Mouse (Mus musculus) lung, embryonic 15.5 days (tissue): ENCODE measurements at regions not wholly inside any gene's neighbourhood (a gene's known extent, or its start where the extent isn't known, plus 50 kb on each side); places are given as distances from the start of the nearest gene placed in this dataset.

ENCODE experiments used
- ATAC-seq: fragments of 200-750 bp; cut with Nextera tagmentation; 2 replicates; pipeline ENCODE4 v1.8.0; 2017; ENCODE audit warnings: moderate number of reproducible peaks, borderline replicate concordance; ENCODE audit not compliant: low FRiP score, low TSS enrichment; ENCODE audit errors: extremely low read depth
- H3K27ac ChIP-seq: fragments of 300-500 bp; sonication (generic); 2 replicates; pipeline ENCODE4 v1.5.1; 2015; ENCODE audit warnings: moderate library complexity, mild to moderate bottlenecking, inconsistent platforms
- H3K27me3 ChIP-seq: fragments of 300-500 bp; sonication (generic); 2 replicates; pipeline ENCODE4 v1.6.1; 2015; ENCODE audit warnings: inconsistent platforms
- H3K36me3 ChIP-seq: fragments of 300-500 bp; sonication (generic); 2 replicates; pipeline ENCODE4 v1.6.1; 2015; ENCODE audit warnings: inconsistent platforms
- H3K4me1 ChIP-seq: fragments of 300-500 bp; sonication (generic); 2 replicates; pipeline ENCODE4 v1.6.1; 2015; ENCODE audit warnings: inconsistent platforms
- H3K4me2 ChIP-seq: fragments of 300-500 bp; sonication (generic); 2 replicates; pipeline ENCODE4 v1.6.1; 2015; ENCODE audit warnings: inconsistent platforms, mild to moderate bottlenecking, moderate library complexity
- H3K4me3 ChIP-seq: fragments of 300-500 bp; sonication (generic); 2 replicates; pipeline ENCODE4 v1.5.1; 2015; ENCODE audit warnings: mild to moderate bottlenecking, inconsistent platforms
- H3K9ac ChIP-seq: fragments of 300-500 bp; sonication (generic); 2 replicates; pipeline ENCODE4 v1.6.1; 2015; ENCODE audit warnings: inconsistent platforms
- H3K9me3 ChIP-seq: fragments of 300-500 bp; sonication (generic); 2 replicates; pipeline ENCODE4 v1.6.1; 2016; ENCODE audit warnings: inconsistent platforms
- WGBS: fragments of 180-500 bp; shearing (Covaris S2); methylation state at CpG from one replicate; pipeline ENCODE4 v1.1.7; 2015; 5-methylcytosine and 5-hydroxymethylcytosine counted together

- no peaks in the 10 kb centered on the region for H3K36me3 ChIP-seq
- no peaks in the 10 kb centered on the region for H3K27me3 ChIP-seq
- no peak overlapping the region for H3K4me3 ChIP-seq
- 44% methylated on average over 7 of the region's 7 CpGs for WGBS
- no peak overlapping the region for H3K4me2 ChIP-seq
- H3K9ac ChIP-seq, result no peak overlapping the region
- H3K9me3 ChIP-seq, result no peaks in the 10 kb centered on the region
- no peak overlapping the region for H3K27ac ChIP-seq
- ATAC-seq, result peak; percentile 62; the same call in 1 of the 2 replicates
- H3K4me1 ChIP-seq, result no peaks in the 10 kb centered on the region
These were observed 67.3 kb downstream of the Mgst1 start for GRCm38 (mm10) chr6:138207293-138207844.

DNA sequence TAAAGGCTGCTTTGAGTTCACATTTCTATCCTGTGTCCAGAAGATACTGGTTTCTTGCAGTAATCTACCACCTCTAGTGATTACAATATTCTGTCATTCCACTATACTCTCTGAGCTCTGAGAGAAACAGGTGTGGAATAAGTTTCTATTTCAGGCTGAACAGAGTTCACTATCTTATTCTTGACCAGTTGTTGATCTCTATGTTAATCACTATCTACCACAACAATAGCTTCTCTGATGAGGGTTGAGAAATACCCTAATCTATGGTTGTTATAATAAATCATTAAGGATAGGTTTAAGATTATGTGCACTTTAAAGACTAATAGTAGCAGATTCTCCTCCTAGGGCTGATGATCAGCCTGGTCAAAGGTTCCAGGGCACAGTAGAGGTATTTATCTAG, 75.1 kb downstream of the Mgst1 start:
- no peaks in the 10 kb centered on the region for H3K4me1 ChIP-seq
- no peak overlapping the region for H3K27ac ChIP-seq
- H3K9ac ChIP-seq, result no peak overlapping the region
- H3K9me3 ChIP-seq, result no peaks in the 10 kb centered on the region
- H3K27me3 ChIP-seq, result no peaks in the 10 kb centered on the region
- H3K4me3 ChIP-seq, result no peak overlapping the region
- H3K4me2 ChIP-seq, result no peak overlapping the region
- H3K36me3 ChIP-seq, result no peaks in the 10 kb centered on the region
- ATAC-seq, result no peak

DNA sequence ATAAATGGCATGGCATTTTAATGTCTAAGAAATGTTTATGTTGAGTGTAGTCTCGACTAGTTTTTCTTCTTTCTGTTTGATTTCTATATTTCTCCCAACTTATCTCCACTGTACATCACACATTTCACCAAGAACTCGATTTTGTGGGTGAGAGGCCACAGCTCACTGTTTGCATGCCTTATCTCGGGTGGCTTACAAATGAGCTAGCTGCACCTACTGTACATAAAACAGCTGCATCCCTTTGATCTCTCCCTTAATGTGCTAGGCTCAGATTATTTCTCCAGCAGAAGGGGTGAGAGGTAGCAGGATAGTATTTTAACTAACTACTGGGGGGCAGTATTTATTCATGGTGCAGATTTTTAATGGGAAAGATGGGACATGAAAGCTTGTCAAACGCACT, 92.3 kb downstream of the Mgst1 start:
- Histone ChIP-seq H3K36me3 (no peaks in the 10 kb centered on the region), H3K9ac (no peak overlapping the region), H3K4me2 (no peak overlapping the region), H3K9me3 (no peaks in the 10 kb centered on the region), H3K4me1 (no peaks in the 10 kb centered on the region), H3K27me3 (no peaks in the 10 kb centered on the region), H3K27ac (no peak overlapping the region), H3K4me3 (no peak overlapping the region)
- ATAC-seq, result no peak
- 35% methylated on average over 4 of the region's 4 CpGs for WGBS

- no peak overlapping the region for H3K9ac ChIP-seq
- no peak for ATAC-seq
- H3K4me2 ChIP-seq, result no peak overlapping the region
- 55% methylated on average over 1 of the region's 1 CpGs for WGBS
- H3K9me3 ChIP-seq, result no peaks in the 10 kb centered on the region
- no peaks in the 10 kb centered on the region for H3K27me3 ChIP-seq
- no peak overlapping the region for H3K27ac ChIP-seq
- no peaks in the 10 kb centered on the region for H3K36me3 ChIP-seq
- H3K4me1 ChIP-seq, result no peaks in the 10 kb centered on the region
- no peak overlapping the region for H3K4me3 ChIP-seq
These were observed 102.7 kb downstream of the Mgst1 start for GRCm38 (mm10) chr6:138242837-138243236.

- H3K9ac ChIP-seq, result no peak overlapping the region
- H3K9me3 ChIP-seq, result no peaks in the 10 kb centered on the region
- 86% methylated on average over 3 of the region's 3 CpGs for WGBS
- no peaks in the 10 kb centered on the region for H3K27me3 ChIP-seq
- no peak overlapping the region for H3K4me3 ChIP-seq
- no peaks in the 10 kb centered on the region for H3K36me3 ChIP-seq
- ATAC-seq, result no peak
- H3K4me2 ChIP-seq, result no peak overlapping the region
- no peaks in the 10 kb centered on the region for H3K4me1 ChIP-seq
- no peak overlapping the region for H3K27ac ChIP-seq
These were observed 126.6 kb downstream of the Mgst1 start for GRCm38 (mm10) chr6:138266668-138267067.
